Mouse (Mus musculus) A20 (cell line): Measurements from ENCODE around the gene Plxnb2.

Source experiments
- DNase-seq: peaks from one replicate; pipeline ENCODE4 v3.0.0-alpha.2; 2011; ENCODE audit warnings: low read depth, low spot score

Gene Plxnb2

DNA sequence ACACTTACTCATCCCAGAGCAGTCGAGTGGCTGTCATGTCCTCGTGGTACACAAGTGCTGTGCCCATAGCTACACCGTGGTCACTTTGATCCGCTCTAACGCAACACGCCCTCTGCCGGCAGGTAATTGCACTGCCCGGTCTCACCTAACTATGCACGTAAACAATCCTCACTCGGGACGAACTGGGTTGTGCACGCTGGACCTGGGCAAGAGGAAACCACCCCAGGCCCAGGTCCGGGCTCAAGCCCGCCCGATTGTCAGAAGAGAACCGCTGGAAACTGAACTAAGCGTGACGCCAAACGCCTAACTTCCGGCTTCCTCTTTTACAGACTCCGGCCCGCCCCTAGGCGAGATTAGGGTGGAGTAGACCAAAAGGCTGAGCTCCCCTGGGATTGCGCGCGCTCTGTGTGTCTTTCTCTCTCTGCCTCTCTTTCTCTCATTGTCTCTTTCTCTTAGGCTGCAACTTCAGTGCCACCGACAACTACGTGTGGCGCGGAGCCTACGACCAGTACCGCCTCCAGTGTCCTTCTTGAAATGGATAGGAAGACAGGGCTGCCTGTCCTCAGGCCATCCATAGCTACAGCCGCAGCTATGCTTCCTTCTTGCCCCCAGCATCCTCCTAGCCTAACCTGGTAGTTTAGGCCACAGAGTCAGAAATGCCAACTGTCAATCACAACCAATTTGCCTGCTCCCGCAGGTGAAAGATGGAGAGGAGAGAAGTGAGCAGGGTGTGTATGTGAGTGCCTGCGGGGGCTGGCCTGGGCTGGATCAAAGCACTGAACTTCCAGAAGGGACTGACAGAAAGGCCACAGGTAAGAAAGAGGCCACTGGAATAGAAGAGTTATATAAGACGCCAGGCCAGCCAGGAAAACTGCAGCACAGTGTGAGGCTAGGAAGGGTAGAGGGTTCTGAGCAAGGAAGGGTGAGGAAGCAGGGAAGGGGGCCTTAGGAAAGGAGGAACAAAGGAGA, 51.9 kb downstream of the Plxnb2 start, which contains the start of gene Hdac10:
TSS of gene Hdac10 (minus strand) at position 319 of the 969 bp plus-strand sequence.
- peak; percentile 93 for DNase-seq

DNA sequence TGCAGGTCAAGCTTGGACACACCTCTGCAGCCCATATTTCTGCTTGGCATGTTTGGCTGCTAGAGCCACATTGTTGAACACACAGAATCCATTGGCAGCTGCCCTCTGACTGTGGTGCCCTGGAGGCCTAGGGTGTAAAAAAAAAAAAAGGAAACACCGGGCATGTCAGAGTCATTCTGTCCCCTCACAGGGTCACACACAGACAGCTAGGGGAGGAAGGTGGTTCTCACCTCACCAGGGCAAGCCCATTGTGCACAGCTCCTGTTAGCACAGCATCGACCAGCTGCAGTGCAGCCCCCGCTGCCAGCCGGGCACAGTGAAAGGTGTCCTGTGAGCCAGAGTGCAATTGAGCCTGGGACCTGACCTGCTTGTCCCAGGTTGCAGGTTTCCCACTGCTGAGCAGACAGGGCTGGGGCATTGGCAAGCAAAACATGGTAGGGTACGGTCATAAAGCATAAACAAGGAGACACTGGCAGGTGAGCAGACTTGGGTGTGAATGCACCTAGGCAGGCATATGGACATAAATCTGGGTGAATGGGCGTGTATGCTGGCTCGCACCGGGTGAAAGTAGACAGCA, 53.1 kb downstream of the Plxnb2 start:
- peak; percentile 35 for DNase-seq

DNA sequence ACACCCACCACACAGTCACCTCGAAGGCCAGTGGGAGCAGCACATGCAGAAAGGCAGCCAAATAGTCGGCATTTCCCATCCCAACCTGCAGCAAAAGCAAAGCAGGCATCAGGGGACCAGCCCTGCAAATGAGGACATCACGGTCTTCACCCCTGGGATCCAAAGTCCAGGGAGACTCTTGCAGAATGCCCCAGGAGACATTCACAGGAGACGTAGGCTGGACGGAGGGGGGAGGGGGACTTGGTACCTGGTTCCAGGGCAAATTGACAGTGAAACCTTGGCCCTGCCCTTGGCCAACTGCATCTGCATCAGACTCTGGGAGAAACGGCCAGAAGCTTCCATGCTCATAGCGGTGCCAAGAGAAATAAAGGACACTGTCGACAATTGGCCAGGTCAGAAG, 54.0 kb downstream of the Plxnb2 start:
- no peak for DNase-seq

DNA sequence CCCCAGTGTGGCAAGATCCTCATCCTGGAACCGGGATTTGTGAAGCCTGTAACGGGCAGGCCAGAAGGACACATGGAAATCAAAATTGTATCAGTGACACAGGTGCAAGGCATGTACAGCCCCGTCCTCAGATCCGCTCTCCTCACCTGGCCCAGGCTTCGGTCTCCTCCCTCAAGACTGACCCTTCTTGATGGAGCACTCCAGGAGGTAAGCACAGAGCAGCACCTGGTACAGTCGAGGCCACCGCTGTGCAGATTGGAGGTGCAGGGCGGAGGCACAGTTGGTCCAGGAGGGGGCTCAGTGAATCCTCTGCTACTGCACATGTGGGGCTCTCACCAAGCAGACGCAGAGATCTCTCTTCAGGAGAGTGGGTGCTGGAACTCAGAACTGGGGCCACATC, 55.2 kb downstream of the Plxnb2 start:
- DNase-seq: no peak

DNA sequence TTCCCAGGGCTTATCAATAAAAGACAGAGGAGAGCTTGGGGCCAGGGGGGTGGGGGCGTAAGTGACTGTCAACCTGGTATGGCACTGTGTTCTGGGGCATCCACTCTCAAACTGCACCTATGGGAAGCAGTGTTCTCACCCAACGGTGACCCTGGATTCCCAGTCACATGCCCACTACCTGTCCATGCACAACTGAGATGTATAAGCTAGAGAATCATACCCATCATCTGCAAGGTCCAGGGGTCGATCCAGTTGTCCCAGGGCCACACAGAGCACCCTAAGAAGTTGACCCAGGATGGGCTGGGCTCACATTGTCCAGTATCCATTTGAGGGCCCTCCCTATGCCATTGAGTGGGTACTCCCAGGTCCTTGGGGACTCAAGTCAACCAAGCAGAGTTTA, 56.3 kb downstream of the Plxnb2 start:
- no peak for DNase-seq

DNA sequence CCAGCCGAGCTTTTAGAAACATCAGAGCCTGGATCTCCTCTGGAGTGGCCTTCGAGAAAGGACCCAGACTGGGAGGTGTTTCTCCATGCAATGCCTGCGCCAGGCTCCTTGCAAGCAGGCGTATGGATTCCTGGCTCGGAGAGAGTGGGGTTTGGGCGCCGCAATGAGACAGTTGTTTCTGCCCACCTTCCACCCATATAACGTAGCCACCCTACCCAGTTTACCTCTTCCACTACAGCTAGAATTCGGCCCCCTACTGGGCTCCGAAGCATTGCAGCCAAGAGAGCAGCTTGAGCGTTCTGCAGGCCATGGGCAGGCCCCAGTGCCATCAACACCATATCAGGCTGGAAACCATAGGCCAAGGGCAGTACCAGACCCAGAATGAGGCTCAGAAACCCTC, 57.0 kb downstream of the Plxnb2 start:
- peak; percentile 79 for DNase-seq

DNA sequence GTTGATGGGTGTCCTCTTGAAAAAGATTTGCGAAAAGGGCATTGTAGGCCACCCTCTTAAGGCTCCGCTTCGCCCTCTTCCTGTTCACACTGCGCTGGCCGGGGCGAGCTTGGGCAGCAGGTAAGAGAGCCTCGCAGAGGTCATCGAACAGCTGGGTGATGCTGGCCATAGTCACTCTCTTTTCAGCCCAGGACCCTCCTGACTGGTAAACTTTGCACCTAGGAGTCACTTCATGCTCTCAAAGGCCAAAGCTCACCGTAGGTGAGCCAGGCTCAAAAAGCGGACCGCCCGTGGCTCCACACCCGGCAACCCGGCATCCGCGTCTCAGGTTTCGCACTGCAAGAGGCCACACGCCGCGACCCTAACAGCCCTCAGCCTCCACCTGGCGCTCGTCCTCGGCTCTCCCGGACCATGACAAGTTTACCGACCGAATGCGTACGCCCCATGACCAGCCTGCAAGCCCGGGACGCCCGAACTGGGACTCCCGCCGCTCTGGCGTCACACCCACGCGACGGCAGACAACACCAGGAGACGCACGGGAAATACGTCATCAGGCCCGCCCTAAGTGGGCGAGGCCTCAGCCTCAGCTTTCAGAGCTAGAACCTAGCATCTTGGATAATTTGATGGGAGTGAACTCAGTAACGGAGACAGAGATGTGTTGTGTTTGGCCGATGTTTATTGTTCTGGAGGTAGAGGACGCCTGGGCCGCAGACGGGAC, 57.8 kb downstream of the Plxnb2 start, which contains the start of gene Tubgcp6:
TSS of gene Tubgcp6 (minus strand) at position 464 of the 718 bp plus-strand sequence.
- DNase-seq: peak; percentile 96

DNA sequence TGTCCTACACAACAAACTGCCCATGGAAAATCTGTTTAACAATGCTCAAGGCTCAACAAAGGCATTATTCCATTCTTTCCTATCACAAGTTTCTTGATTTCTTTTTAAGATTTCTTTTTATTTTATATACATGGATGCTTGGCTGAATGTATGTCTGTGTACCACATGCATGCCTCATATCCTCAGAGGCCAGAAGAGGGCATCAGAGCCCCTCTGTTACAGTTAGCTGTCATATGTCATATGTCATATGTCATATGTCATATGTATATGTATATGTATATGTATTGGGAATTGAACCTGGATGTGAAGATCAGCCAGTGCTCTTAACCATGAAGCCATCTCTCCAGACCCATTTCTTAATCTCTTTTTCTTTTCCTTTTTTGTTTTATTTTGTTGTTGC, 62.6 kb downstream of the Plxnb2 start:
- peak; percentile 36 for DNase-seq

DNA sequence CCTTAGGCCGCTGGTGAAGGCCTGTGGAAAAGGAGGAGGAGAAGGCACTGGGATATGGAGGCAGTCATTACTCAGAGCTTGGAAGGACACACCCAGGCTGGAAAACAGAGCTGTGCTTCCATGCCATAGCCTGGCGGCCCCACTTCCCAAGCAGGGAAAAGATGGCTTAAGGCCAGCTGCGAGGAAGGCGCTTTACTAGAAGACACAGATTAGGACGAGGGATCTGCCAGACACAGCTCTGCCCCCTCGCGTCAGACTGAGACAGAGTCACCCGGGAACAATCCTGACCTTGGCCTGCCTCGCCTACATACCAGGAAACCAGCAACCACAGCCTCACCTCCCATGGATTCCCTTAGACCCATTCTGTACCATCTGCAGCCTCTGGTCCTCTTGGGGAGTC, 70.4 kb downstream of the Plxnb2 start:
- no peak for DNase-seq

DNA sequence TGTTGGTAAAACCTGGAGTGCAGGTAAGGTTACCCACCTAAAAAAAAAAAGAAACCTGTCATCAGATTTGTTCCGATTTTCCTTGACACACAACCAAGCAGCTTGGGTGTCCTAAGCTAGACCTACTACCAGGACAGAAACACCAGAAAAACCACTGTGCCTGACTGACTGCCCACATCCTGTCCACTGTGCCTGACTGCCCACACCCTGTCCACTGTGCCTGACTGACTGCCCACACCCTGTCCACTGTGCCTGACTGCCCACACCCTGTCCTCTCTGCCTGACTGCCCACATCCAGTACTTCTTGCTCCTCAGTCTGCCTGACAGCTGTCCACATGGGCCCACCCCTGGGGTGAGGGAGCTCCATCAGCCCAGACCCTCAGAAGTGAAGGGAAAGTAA, 73.6 kb downstream of the Plxnb2 start:
- no peak for DNase-seq

DNA sequence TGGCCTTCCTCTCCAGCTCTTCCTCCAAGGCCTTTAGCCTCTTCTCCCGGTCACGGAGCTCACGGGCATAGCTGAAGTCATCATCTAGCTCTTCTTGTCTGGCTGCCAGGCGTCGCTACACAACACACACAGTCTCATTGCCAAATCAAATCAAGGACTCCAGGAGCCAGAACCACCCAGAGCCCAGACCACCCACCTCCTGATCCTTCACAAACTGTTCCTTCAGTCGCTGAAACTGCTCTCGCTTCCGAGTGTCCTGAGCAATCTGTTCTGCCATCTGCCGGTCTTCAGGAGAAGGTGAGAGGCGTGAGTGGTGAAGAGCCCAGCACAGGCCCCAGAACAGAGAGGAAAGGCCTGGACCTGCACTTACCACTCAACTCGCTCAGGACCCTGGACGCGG, 74.5 kb downstream of the Plxnb2 start:
- DNase-seq: no peak
